Mouse (Mus musculus): ENCODE data around the gene Rps29. TPM values are rescaled to one million over a fixed set of nuclear protein-coding genes. Genes with fewer than 3 reads are reported as not detected.

Gene Rps29
- polyA plus RNA-seq, 1 experiment from 2014 or later: 1,030 TPM

- H3K36me3 ChIP-seq (ENCODE audit: control insufficient read depth, insufficient read depth, low read length): no peaks in the 10 kb centered on the region; the same call in 1 of the 2 replicates
- peak within 1 kb of the TSS; percentile 83 for H3K9ac ChIP-seq (replicated peaks; ENCODE audit: low read depth, low read length)
- peak within 1 kb of the TSS; percentile 97 for H3K4me2 ChIP-seq (ENCODE audit: low read depth, low read length)
- H3K9me3 ChIP-seq (ENCODE audit: control insufficient read depth, low read length): no peaks in the 10 kb centered on the region
- WGBS: under 1% methylated on average over 75 of the region's 75 CpGs
- ATAC-seq (ENCODE audit: low read depth): peak; percentile 82
- peak within 1 kb of the TSS; percentile 93 for H3K27ac ChIP-seq (ENCODE audit: low read depth, low read length)
- H3K27me3 ChIP-seq (ENCODE audit: control insufficient read depth, insufficient read depth, low read length): no peaks in the 10 kb centered on the region
- peaks cover 19% of the 10 kb centered on the region; the same call in 1 of the 2 replicates for H3K4me1 ChIP-seq (ENCODE audit: control insufficient read depth, insufficient read depth, low read length)
- H3K4me3 ChIP-seq (ENCODE audit: low read depth, low read length): peak within 1 kb of the TSS; percentile 94
These were observed 37.7 kb upstream of the Rps29 start, which contains the start of gene Gm49383 for GRCm38 (mm10) chr12:69196444-69197377. Gene Gm49383, minus strand, starts transcription at chr12:69197104.

GRCm38 (mm10) chr12:69192637-69193036 lies 33.7 kb upstream of the Rps29 start:
- H3K9me3 ChIP-seq (ENCODE audit: control insufficient read depth, low read length): no peaks in the 10 kb centered on the region
- H3K9ac ChIP-seq (replicated peaks; ENCODE audit: low read depth, low read length): no peak overlapping the region
- no peak overlapping the region for H3K4me3 ChIP-seq (ENCODE audit: low read depth, low read length)
- no peaks in the 10 kb centered on the region for H3K27me3 ChIP-seq (ENCODE audit: control insufficient read depth, insufficient read depth, low read length)
- peaks cover 5% of the 10 kb centered on the region; the same call in 1 of the 2 replicates for H3K4me1 ChIP-seq (ENCODE audit: control insufficient read depth, insufficient read depth, low read length)
- no peak overlapping the region for H3K4me2 ChIP-seq (ENCODE audit: low read depth, low read length)
- H3K27ac ChIP-seq (ENCODE audit: low read depth, low read length): no peak overlapping the region
- ATAC-seq (ENCODE audit: low read depth): no peak
- 97% methylated on average over 2 of the region's 2 CpGs for WGBS
- H3K36me3 ChIP-seq (ENCODE audit: control insufficient read depth, insufficient read depth, low read length): peaks cover 3% of the 10 kb centered on the region; the same call in 1 of the 2 replicates

DNA sequence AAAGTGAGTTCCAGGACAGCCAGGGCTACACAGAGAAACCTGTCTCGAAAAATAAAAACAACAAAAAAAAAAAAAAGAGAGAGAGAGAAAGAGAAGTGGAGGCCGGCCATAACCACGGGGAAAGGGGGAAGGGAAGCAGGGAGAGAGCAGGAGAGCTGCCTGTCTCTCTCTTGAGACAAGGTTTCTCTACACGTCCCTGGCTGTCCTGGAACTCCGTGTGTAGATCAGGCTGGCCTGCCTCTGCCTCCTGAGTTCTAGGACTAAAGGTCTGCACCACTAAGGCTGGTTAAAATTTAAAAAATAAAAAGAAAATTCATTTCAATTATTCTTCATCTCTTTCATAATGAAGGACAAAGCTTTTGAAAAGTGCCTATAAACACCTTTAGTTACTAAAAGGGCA lies 32.4 kb upstream of the Rps29 start:
- Histone ChIP-seq H3K4me2 (ENCODE audit: low read depth, low read length) (no peak overlapping the region), H3K9me3 (ENCODE audit: control insufficient read depth, low read length) (no peaks in the 10 kb centered on the region), H3K27me3 (ENCODE audit: control insufficient read depth, insufficient read depth, low read length) (no peaks in the 10 kb centered on the region), H3K27ac (ENCODE audit: low read depth, low read length) (no peak overlapping the region), H3K4me3 (ENCODE audit: low read depth, low read length) (no peak overlapping the region), H3K9ac (replicated peaks; ENCODE audit: low read depth, low read length) (no peak overlapping the region), H3K4me1 (ENCODE audit: control insufficient read depth, insufficient read depth, low read length) (peaks cover 8% of the 10 kb centered on the region; the same call in 1 of the 2 replicates), H3K36me3 (ENCODE audit: control insufficient read depth, insufficient read depth, low read length) (peaks cover 3% of the 10 kb centered on the region; the same call in 1 of the 2 replicates)
- 92% methylated on average over 5 of the region's 5 CpGs for WGBS
- ATAC-seq (ENCODE audit: low read depth): no peak

DNA sequence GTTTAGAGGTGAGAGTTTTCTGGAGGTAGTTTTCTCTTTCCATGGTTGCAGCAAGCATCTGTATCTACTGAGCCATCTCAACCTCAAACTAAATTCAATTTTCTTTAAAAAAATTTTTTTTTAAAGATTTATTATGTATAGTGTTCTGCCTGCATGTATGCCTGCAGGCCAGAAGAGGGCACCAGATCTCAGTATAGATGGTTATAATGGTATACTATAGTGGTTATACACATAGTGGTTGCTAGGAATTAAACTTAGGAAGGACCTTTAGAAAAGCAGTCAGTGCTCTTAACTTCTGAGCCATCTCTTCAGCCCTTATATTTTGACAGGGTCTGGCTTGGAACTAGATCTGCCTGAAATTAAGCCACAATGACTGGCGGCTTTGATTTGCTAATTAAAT lies 31.5 kb upstream of the Rps29 start:
- no peaks in the 10 kb centered on the region for H3K27me3 ChIP-seq (ENCODE audit: control insufficient read depth, insufficient read depth, low read length)
- peaks cover 3% of the 10 kb centered on the region; the same call in 1 of the 2 replicates for H3K36me3 ChIP-seq (ENCODE audit: control insufficient read depth, insufficient read depth, low read length)
- no peak for ATAC-seq (ENCODE audit: low read depth)
- no peak overlapping the region for H3K27ac ChIP-seq (ENCODE audit: low read depth, low read length)
- no peak overlapping the region for H3K4me2 ChIP-seq (ENCODE audit: low read depth, low read length)
- no peaks in the 10 kb centered on the region for H3K9me3 ChIP-seq (ENCODE audit: control insufficient read depth, low read length)
- H3K9ac ChIP-seq (replicated peaks; ENCODE audit: low read depth, low read length): no peak overlapping the region
- 92% methylated on average over 1 of the region's 1 CpGs for WGBS
- peaks cover 6% of the 10 kb centered on the region for H3K4me1 ChIP-seq (ENCODE audit: control insufficient read depth, insufficient read depth, low read length)
- no peak overlapping the region for H3K4me3 ChIP-seq (ENCODE audit: low read depth, low read length)

DNA sequence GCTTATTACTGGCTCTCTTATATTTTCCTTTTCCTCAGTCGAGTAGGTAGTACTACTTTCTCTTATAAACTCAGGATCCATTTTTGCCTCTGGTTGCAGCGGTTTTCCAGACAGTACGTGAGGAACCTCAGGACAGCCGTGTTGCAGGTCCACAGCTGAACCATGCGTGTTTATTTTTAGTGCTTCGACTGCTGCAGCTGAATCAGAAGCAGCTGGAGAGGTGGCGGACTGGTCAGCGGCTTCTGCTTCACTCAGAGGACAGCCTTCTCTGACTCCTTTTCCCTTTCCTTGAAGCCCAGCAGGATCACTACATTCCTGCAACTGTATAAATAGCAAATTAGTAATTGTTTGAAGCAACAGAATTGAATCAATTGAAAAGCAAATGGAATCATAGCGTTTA lies 31.1 kb upstream of the Rps29 start:
- 89% methylated on average over 9 of the region's 9 CpGs for WGBS

GRCm38 (mm10) chr12:69186811-69187471 lies 28.0 kb upstream of the Rps29 start:
- Histone ChIP-seq H3K9me3 (ENCODE audit: control insufficient read depth, low read length) (no peaks in the 10 kb centered on the region), H3K9ac (replicated peaks; ENCODE audit: low read depth, low read length) (no peak overlapping the region; the same call in 1 of the 2 replicates), H3K4me1 (ENCODE audit: control insufficient read depth, insufficient read depth, low read length) (peaks cover 15% of the 10 kb centered on the region), H3K4me2 (ENCODE audit: low read depth, low read length) (peak overlapping the region; percentile 14; the same call in 1 of the 2 replicates), H3K36me3 (ENCODE audit: control insufficient read depth, insufficient read depth, low read length) (peaks cover 3% of the 10 kb centered on the region; the same call in 1 of the 2 replicates), H3K4me3 (ENCODE audit: low read depth, low read length) (no peak overlapping the region), H3K27me3 (ENCODE audit: control insufficient read depth, insufficient read depth, low read length) (no peaks in the 10 kb centered on the region), H3K27ac (ENCODE audit: low read depth, low read length) (no peak overlapping the region)
- no peak for ATAC-seq (ENCODE audit: low read depth)
- WGBS: 77% methylated on average over 5 of the region's 5 CpGs

More for the DNA sequence above, 31.1 kb upstream of the Rps29 start:
- Histone ChIP-seq H3K9ac (replicated peaks; ENCODE audit: low read depth, low read length) (no peak overlapping the region), H3K36me3 (ENCODE audit: control insufficient read depth, insufficient read depth, low read length) (peaks cover 3% of the 10 kb centered on the region; the same call in 1 of the 2 replicates), H3K4me3 (ENCODE audit: low read depth, low read length) (no peak overlapping the region), H3K27ac (ENCODE audit: low read depth, low read length) (no peak overlapping the region), H3K9me3 (ENCODE audit: control insufficient read depth, low read length) (no peaks in the 10 kb centered on the region), H3K4me2 (ENCODE audit: low read depth, low read length) (no peak overlapping the region), H3K4me1 (ENCODE audit: control insufficient read depth, insufficient read depth, low read length) (peaks cover 10% of the 10 kb centered on the region), H3K27me3 (ENCODE audit: control insufficient read depth, insufficient read depth, low read length) (no peaks in the 10 kb centered on the region)
- ATAC-seq (ENCODE audit: low read depth): no peak

- no peak overlapping the region for H3K9ac ChIP-seq (replicated peaks; ENCODE audit: low read depth, low read length)
- ATAC-seq (ENCODE audit: low read depth): no peak
- no peaks in the 10 kb centered on the region for H3K9me3 ChIP-seq (ENCODE audit: control insufficient read depth, low read length)
- no peak overlapping the region for H3K27ac ChIP-seq (ENCODE audit: low read depth, low read length)
- WGBS: 76% methylated on average over 7 of the region's 7 CpGs
- H3K27me3 ChIP-seq (ENCODE audit: control insufficient read depth, insufficient read depth, low read length): no peaks in the 10 kb centered on the region
- peaks cover 15% of the 10 kb centered on the region for H3K4me1 ChIP-seq (ENCODE audit: control insufficient read depth, insufficient read depth, low read length)
- peak overlapping the region; percentile 82 for H3K4me3 ChIP-seq (ENCODE audit: low read depth, low read length)
- peak overlapping the region; percentile 98 for H3K4me2 ChIP-seq (ENCODE audit: low read depth, low read length)
- peaks cover 3% of the 10 kb centered on the region; the same call in 1 of the 2 replicates for H3K36me3 ChIP-seq (ENCODE audit: control insufficient read depth, insufficient read depth, low read length)
These were observed 26.4 kb upstream of the Rps29 start for GRCm38 (mm10) chr12:69185371-69185770.

DNA sequence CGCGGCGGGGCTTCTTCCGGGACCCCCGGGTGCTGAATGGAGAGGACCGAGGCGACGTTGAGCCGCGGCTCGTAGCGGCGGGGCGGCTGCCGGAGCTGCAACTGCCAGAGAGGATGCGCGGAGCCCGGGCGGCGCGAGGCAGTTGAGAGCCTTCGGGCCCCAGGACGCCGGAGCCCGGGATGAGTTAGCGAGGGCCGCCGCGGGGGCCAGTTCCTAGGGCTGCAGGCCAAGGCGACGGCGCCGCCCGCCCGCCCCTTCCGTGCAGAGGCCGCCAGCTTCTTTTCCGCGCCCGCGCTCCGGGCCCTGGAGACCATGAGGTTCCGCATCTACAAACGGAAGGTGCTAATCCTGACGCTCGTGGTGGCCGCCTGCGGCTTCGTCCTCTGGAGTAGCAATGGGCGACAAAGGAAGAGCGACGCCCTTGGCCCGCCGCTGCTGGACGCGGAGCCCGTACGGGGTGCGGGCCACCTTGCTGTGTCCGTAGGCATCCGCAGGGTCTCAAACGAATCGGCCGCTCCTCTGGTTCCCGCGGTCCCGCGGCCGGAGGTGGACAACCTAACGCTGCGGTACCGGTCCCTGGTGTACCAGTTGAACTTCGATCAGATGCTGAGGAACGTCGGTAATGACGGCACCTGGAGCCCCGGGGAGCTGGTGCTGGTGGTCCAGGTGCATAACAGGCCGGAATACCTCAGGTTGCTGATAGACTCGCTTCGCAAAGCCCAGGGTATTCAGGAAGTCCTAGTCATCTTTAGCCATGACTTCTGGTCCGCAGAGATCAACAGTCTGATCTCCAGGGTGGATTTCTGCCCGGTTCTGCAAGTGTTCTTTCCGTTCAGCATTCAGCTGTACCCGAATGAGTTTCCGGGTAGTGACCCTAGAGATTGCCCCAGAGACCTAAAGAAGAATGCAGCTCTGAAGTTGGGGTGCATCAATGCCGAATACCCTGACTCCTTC lies 25.6 kb upstream of the Rps29 start:
- peak overlapping the region; percentile 98 for H3K4me2 ChIP-seq (ENCODE audit: low read depth, low read length)
- H3K27me3 ChIP-seq (ENCODE audit: control insufficient read depth, insufficient read depth, low read length): no peaks in the 10 kb centered on the region
- 2% methylated on average over 80 of the region's 86 CpGs for WGBS
- peak overlapping the region; percentile 90 for H3K27ac ChIP-seq (ENCODE audit: low read depth, low read length)
- H3K9ac ChIP-seq (replicated peaks; ENCODE audit: low read depth, low read length): peak overlapping the region; percentile 90
- peaks cover 3% of the 10 kb centered on the region; the same call in 1 of the 2 replicates for H3K36me3 ChIP-seq (ENCODE audit: control insufficient read depth, insufficient read depth, low read length)
- peak overlapping the region; percentile 82 for H3K4me3 ChIP-seq (ENCODE audit: low read depth, low read length)
- ATAC-seq (ENCODE audit: low read depth): peak; percentile 74
- H3K9me3 ChIP-seq (ENCODE audit: control insufficient read depth, low read length): no peaks in the 10 kb centered on the region
- H3K4me1 ChIP-seq (ENCODE audit: control insufficient read depth, insufficient read depth, low read length): peaks cover 15% of the 10 kb centered on the region
